Mouse (Mus musculus) CH12.LX (cell line): ENCODE results near the gene Slc6a17. TPM values are rescaled to one million over a fixed set of nuclear protein-coding genes. Genes with fewer than 3 reads are reported as not detected.

Experiments used
- DNase-seq: peaks from one replicate; pipeline ENCODE4 v3.0.0-alpha.2; 2013; ENCODE audit errors: extremely low read depth
- H3K27ac ChIP-seq: 2 replicates; pipeline ENCODE4 v1.5.1; 2012; ENCODE audit warnings: low read depth, mild to moderate bottlenecking, control low read depth, moderate library complexity; ENCODE audit not compliant: insufficient read depth
- H3K27me3 ChIP-seq: replicated peaks from 2 replicates; pipeline ENCODE3; 2012; ENCODE audit warnings: inconsistent platforms
- H3K36me3 ChIP-seq, 2 experiments: replicated peaks in 1 of 2; 2 replicates each; pipeline versions ENCODE3 to v1.6.1; 2012; ENCODE audit warnings: inconsistent platforms in 1 of 2, low read length in 1 of 2, mild to moderate bottlenecking in 1 of 2, mixed read lengths in 1 of 2, moderate library complexity in 1 of 2; ENCODE audit not compliant: control insufficient read depth in 1 of 2, insufficient read depth in 1 of 2
- H3K4me1 ChIP-seq, 2 experiments: 2 replicates each; pipeline ENCODE4 v1.6.1; 2012; ENCODE audit warnings: inconsistent platforms in 1 of 2, moderate library complexity in 1 of 2; ENCODE audit not compliant: insufficient read depth in 2 of 2, control insufficient read depth in 1 of 2
- H3K4me2 ChIP-seq: 2 replicates; pipeline ENCODE4 v1.6.1; 2012; ENCODE audit warnings: low read depth, mild to moderate bottlenecking, control low read depth; ENCODE audit not compliant: poor library complexity, insufficient read depth, severe bottlenecking
- H3K4me3 ChIP-seq, 3 experiments: fragments of 150-350 bp in 1 of 3; sonication (generic) in 1 of 3; replicated peaks in 1 of 3; 2 replicates each; pipeline versions ENCODE3 to v1.5.1; 2011 to 2012; ENCODE audit warnings: low read depth in 2 of 3, low read length in 2 of 3, mild to moderate bottlenecking in 2 of 3, moderate library complexity in 2 of 3, control low read depth in 1 of 3, improper control_type of control experiment in 1 of 3, inconsistent platforms in 1 of 3, mixed read lengths in 1 of 3; ENCODE audit not compliant: poor library complexity in 1 of 3
- H3K79me2 ChIP-seq: replicated peaks from 2 replicates; pipeline ENCODE4 v1.6.1; 2012; ENCODE audit warnings: mild to moderate bottlenecking, moderate library complexity; ENCODE audit not compliant: control insufficient read depth, poor library complexity, insufficient read depth, severe bottlenecking; ENCODE audit errors: extremely low read depth
- H3K9ac ChIP-seq: 2 replicates; pipeline ENCODE4 v1.6.1; 2012; ENCODE audit warnings: low read depth, mild to moderate bottlenecking, control low read depth, moderate library complexity; ENCODE audit not compliant: insufficient read depth
- H3K9me3 ChIP-seq: replicated peaks from 2 replicates; pipeline ENCODE3; 2012; ENCODE audit warnings: low read length, inconsistent platforms, mixed read lengths
- BHLHE40 ChIP-seq: IDR thresholded peaks from 2 replicates; pipeline ENCODE4 v1.6.1; 2011; ENCODE audit warnings: mild to moderate bottlenecking, low read depth, low read length, improper control_type of control experiment
- CHD1 ChIP-seq: IDR thresholded peaks from 2 replicates; pipeline ENCODE4 v1.6.1; 2012; ENCODE audit warnings: low read depth, low read length, improper control_type of control experiment, inconsistent platforms
- CHD2 ChIP-seq: IDR thresholded peaks from 2 replicates; pipeline ENCODE4 v1.6.1; 2011; ENCODE audit warnings: low read length, improper control_type of control experiment
- CTCF ChIP-seq, 2 experiments: IDR thresholded peaks in 1 of 2; conservative IDR thresholded peaks in 1 of 2; 2 replicates each; pipeline ENCODE4 v1.5.1; 2011 to 2012; ENCODE audit warnings: low read depth in 2 of 2, low read length in 2 of 2, improper control_type of control experiment in 1 of 2, inconsistent platforms in 1 of 2, mild to moderate bottlenecking in 1 of 2, moderate library complexity in 1 of 2
- E2F4 ChIP-seq: IDR thresholded peaks from 2 replicates; pipeline ENCODE4 v1.6.1; 2011; ENCODE audit warnings: low read depth, low read length, improper control_type of control experiment; ENCODE audit not compliant: insufficient replicate concordance
- ELF1 ChIP-seq: IDR thresholded peaks from 2 replicates; pipeline ENCODE4 v1.6.1; 2014; ENCODE audit warnings: low read depth, mild to moderate bottlenecking, inconsistent platforms, low read length, improper control_type of control experiment
- EP300 ChIP-seq: IDR thresholded peaks from 2 replicates; pipeline ENCODE4 v1.6.1; 2011; ENCODE audit warnings: low read length, improper control_type of control experiment
- ETS1 ChIP-seq: conservative IDR thresholded peaks from 2 replicates; pipeline ENCODE4 v1.6.1; 2012; ENCODE audit warnings: low read depth, mild to moderate bottlenecking, inconsistent platforms, low read length, improper control_type of control experiment, moderate library complexity
- GABPA ChIP-seq: IDR thresholded peaks from 2 replicates; pipeline ENCODE4 v1.6.1; 2012; ENCODE audit warnings: low read depth, low read length, improper control_type of control experiment, inconsistent platforms; ENCODE audit not compliant: insufficient replicate concordance
- HCFC1 ChIP-seq: IDR thresholded peaks from 2 replicates; pipeline ENCODE4 v1.6.1; 2012; ENCODE audit warnings: low read depth, mild to moderate bottlenecking, inconsistent platforms, low read length, improper control_type of control experiment
- IRF4 ChIP-seq: IDR thresholded peaks from 2 replicates; pipeline ENCODE4 v1.6.1; 2014; ENCODE audit warnings: low read depth, mild to moderate bottlenecking, inconsistent platforms, low read length, improper control_type of control experiment
- JUN ChIP-seq: IDR thresholded peaks from 2 replicates; pipeline ENCODE4 v1.6.1; 2011; ENCODE audit warnings: low read depth, mild to moderate bottlenecking, low read length, improper control_type of control experiment, moderate library complexity; ENCODE audit not compliant: insufficient read depth
- JUND ChIP-seq: conservative IDR thresholded peaks from 2 replicates; pipeline ENCODE4 v1.6.1; 2011; ENCODE audit warnings: low read depth, low read length, improper control_type of control experiment
- KAT2A ChIP-seq: IDR thresholded peaks from 2 replicates; pipeline ENCODE4 v1.6.1; 2012; ENCODE audit warnings: low read length, improper control_type of control experiment, inconsistent platforms; ENCODE audit not compliant: insufficient replicate concordance
- MAFK ChIP-seq: IDR thresholded peaks from 2 replicates; pipeline ENCODE4 v1.6.1; 2011; ENCODE audit warnings: low read length, improper control_type of control experiment; ENCODE audit not compliant: insufficient replicate concordance
- MAX ChIP-seq: IDR thresholded peaks from 2 replicates; pipeline ENCODE4 v1.6.1; 2011; ENCODE audit warnings: low read length, improper control_type of control experiment
- MAZ ChIP-seq: IDR thresholded peaks from 2 replicates; pipeline ENCODE4 v1.6.1; 2012; ENCODE audit warnings: low read depth, mild to moderate bottlenecking, inconsistent platforms, low read length, improper control_type of control experiment, moderate library complexity
- MEF2A ChIP-seq: IDR thresholded peaks from 2 replicates; pipeline ENCODE4 v1.6.1; 2014; ENCODE audit warnings: low read depth, mild to moderate bottlenecking, inconsistent platforms, low read length, improper control_type of control experiment, borderline replicate concordance
- MXI1 ChIP-seq: IDR thresholded peaks from 2 replicates; pipeline ENCODE4 v1.6.1; 2011; ENCODE audit warnings: mild to moderate bottlenecking, low read depth, low read length, improper control_type of control experiment
- MYC ChIP-seq: IDR thresholded peaks from 2 replicates; pipeline ENCODE4 v1.6.1; 2011; ENCODE audit warnings: low read depth, mild to moderate bottlenecking, improper control_type of control experiment, low read length
- NELFE ChIP-seq: IDR thresholded peaks from 2 replicates; pipeline ENCODE4 v1.6.1; 2011; ENCODE audit warnings: low read depth, low read length, improper control_type of control experiment
- NRF1 ChIP-seq: IDR thresholded peaks from 2 replicates; pipeline ENCODE4 v1.6.1; 2014; ENCODE audit warnings: low read depth, mild to moderate bottlenecking, inconsistent platforms, low read length, improper control_type of control experiment, moderate library complexity
- PAX5 ChIP-seq: IDR thresholded peaks from 2 replicates; pipeline ENCODE4 v1.6.1; 2012; ENCODE audit warnings: low read length, inconsistent platforms, mixed read lengths
- POLR2A ChIP-seq: IDR thresholded peaks from 2 replicates; pipeline ENCODE4 v1.6.1; 2011; ENCODE audit warnings: low read depth, mild to moderate bottlenecking, improper control_type of control experiment, low read length
- POLR2AphosphoS2 ChIP-seq: IDR thresholded peaks from 2 replicates; pipeline ENCODE4 v1.6.1; 2011; ENCODE audit warnings: low read depth, low read length, improper control_type of control experiment
- RAD21 ChIP-seq: IDR thresholded peaks from 2 replicates; pipeline ENCODE4 v1.6.1; 2011; ENCODE audit warnings: low read depth, mild to moderate bottlenecking, low read length, improper control_type of control experiment, moderate library complexity
- RCOR1 ChIP-seq: conservative IDR thresholded peaks from 2 replicates; pipeline ENCODE4 v1.6.1; 2012; ENCODE audit warnings: low read depth, mild to moderate bottlenecking, inconsistent platforms, low read length, improper control_type of control experiment
- SIN3A ChIP-seq: IDR thresholded peaks from 2 replicates; pipeline ENCODE4 v1.6.1; 2012; ENCODE audit warnings: low read length, improper control_type of control experiment, inconsistent platforms
- SMC3 ChIP-seq: IDR thresholded peaks from 2 replicates; pipeline ENCODE4 v1.6.1; 2011; ENCODE audit warnings: low read depth, low read length, improper control_type of control experiment
- TBP ChIP-seq: conservative IDR thresholded peaks from 2 replicates; pipeline ENCODE4 v1.6.1; 2011; ENCODE audit warnings: low read depth, low read length, improper control_type of control experiment
- TCF12 ChIP-seq: IDR thresholded peaks from 2 replicates; pipeline ENCODE4 v1.6.1; 2014; ENCODE audit warnings: low read depth, mild to moderate bottlenecking, inconsistent platforms, low read length, improper control_type of control experiment
- UBTF ChIP-seq: IDR thresholded peaks from 2 replicates; pipeline ENCODE4 v1.6.1; 2012; ENCODE audit warnings: low read depth, mild to moderate bottlenecking, inconsistent platforms, low read length, improper control_type of control experiment, moderate library complexity
- USF1 ChIP-seq: IDR thresholded peaks from 2 replicates; pipeline ENCODE4 v1.6.1; 2014; ENCODE audit warnings: low read depth, mild to moderate bottlenecking, inconsistent platforms, low read length, improper control_type of control experiment
- USF2 ChIP-seq: conservative IDR thresholded peaks from 2 replicates; pipeline ENCODE4 v1.6.1; 2011; ENCODE audit warnings: low read depth, low read length, improper control_type of control experiment
- ZC3H11A ChIP-seq: IDR thresholded peaks from 2 replicates; pipeline ENCODE4 v1.6.1; 2012; ENCODE audit warnings: low read depth, mild to moderate bottlenecking, inconsistent platforms, low read length, improper control_type of control experiment
- ZKSCAN1 ChIP-seq: IDR thresholded peaks from 2 replicates; pipeline ENCODE4 v1.6.1; 2012; ENCODE audit warnings: low read depth, inconsistent platforms, low read length, improper control_type of control experiment, borderline replicate concordance
- ZMIZ1 ChIP-seq: IDR thresholded peaks from 2 replicates; pipeline ENCODE4 v1.6.1; 2012; ENCODE audit warnings: low read depth, mild to moderate bottlenecking, inconsistent platforms, low read length, improper control_type of control experiment
- ZNF384 ChIP-seq: IDR thresholded peaks from 2 replicates; pipeline ENCODE4 v1.6.1; 2012; ENCODE audit warnings: low read depth, low read length, improper control_type of control experiment, inconsistent platforms
- dilution Hi-C: fragments of 300-500 bp; cut with MboI; formaldehyde crosslinking; loops from 2 replicates; pipeline ENCODE4 v1.14.3; 2020; ENCODE audit warnings: low sequenced_read_pairs; ENCODE audit not compliant: extremely low pct_unique_long_range_greater_than_20kb, extremely low pct_ligation_motif_present
- in situ Hi-C: fragments of 300-500 bp; cut with MboI; formaldehyde crosslinking; loops from 3 replicates; pipeline ENCODE4 v1.14.3; 2019; ENCODE audit warnings: low sequenced_read_pairs, low pct_ligation_motif_present, low pct_unique_long_range_greater_than_20kb, mixed read lengths
- polyA plus RNA-seq: library from polyadenylated mRNA; unstranded; fragments of >175 nt; gene quantifications from 2 replicates; pipeline ENCODE4 v1.2.1, GENCODE M21; 2012; ENCODE audit warnings: low read depth; ENCODE audit not compliant: insufficient read length
- total RNA-seq, 2 experiments: library from RNA; depleted of rRNA; stranded (reverse); fragments of 300-350 nt in 1 of 2; fragments of >200 nt in 1 of 2; gene quantifications; 2 replicates each; pipeline ENCODE4 v1.2.3; 2012 to 2014

The Slc6a17 gene
- total and polyA plus RNA-seq, 3 experiments: not detected

DNA sequence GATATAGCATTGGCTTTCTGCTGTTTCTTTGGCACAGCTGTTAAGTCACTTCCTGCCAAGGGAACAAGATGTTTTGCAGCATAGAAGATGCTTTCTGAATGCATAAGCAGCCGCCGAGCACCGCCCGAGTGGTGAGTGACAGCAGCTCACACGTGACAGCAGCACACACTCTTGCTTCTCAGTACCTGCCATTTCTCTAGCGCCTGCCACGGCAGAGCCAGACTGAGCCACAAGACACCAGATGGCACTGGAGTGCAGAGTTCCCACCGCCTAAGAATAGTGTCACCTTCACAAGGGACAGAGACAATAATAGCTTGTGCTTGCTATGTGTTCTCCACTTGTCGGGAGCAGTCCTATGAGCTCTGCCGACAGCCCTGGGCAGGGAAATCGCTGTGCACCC, 34.5 kb downstream of the Slc6a17 start:
- H3K9ac ChIP-seq: no peak overlapping the region
- H3K9me3 ChIP-seq: no peaks in the 10 kb centered on the region
- dilution Hi-C loops: no loop called here
- no peak overlapping the region for H3K4me2 ChIP-seq
- peaks cover 40% of the 10 kb centered on the region for H3K27me3 ChIP-seq
- TF ChIP-seq MEF2A: no peak
- TF ChIP-seq TCF12: no peak
- no peak for TF ChIP-seq KAT2A
- TF ChIP-seq USF2: no peak
- TF ChIP-seq RAD21: peak; percentile 16
- TF ChIP-seq JUND: no peak
- no peak for TF ChIP-seq PAX5
- TF ChIP-seq MAFK: no peak
- no peak for TF ChIP-seq EP300
- TF ChIP-seq MXI1: no peak
- peak; percentile 11; the same call in 1 of the 2 replicates for TF ChIP-seq MAX
- no peak for TF ChIP-seq ZNF384
- peak; percentile 26 for TF ChIP-seq USF1
- no peak for TF ChIP-seq SIN3A
- no peak for TF ChIP-seq NELFE
- no peak for TF ChIP-seq IRF4
- TF ChIP-seq ETS1: no peak
- no peak for TF ChIP-seq ZC3H11A
- TF ChIP-seq HCFC1: no peak
- TF ChIP-seq ZMIZ1: no peak
- no peak for TF ChIP-seq POLR2A
- peak in 1 of 2 experiments; percentile 55; a peak in 2 of 4 replicates for TF ChIP-seq CTCF (conservative IDR thresholded peaks at IDR 0.05 in 1 of 2, IDR thresholded peaks at IDR 0.05 in 1 of 2; ENCODE audit: low read depth in 2 of 2, low read length in 2 of 2)
- TF ChIP-seq BHLHE40: peak; percentile 86
- TF ChIP-seq POLR2AphosphoS2: no peak
- TF ChIP-seq SMC3: peak; percentile 35
- TF ChIP-seq UBTF: no peak
- no peak for TF ChIP-seq JUN
- TF ChIP-seq ZKSCAN1: no peak
- no peak for TF ChIP-seq MYC
- TF ChIP-seq CHD1: no peak
- TF ChIP-seq GABPA: no peak
- no peak for TF ChIP-seq E2F4
- TF ChIP-seq NRF1: no peak
- no peak for TF ChIP-seq MAZ
- no peak for TF ChIP-seq RCOR1
- no peak for TF ChIP-seq TBP
- no peak for TF ChIP-seq CHD2
- no peak for TF ChIP-seq ELF1
- in situ Hi-C loops: no loop called here
- no peaks in the 10 kb centered on the region for H3K36me3 ChIP-seq
- DNase-seq: peak; percentile 11
- no peaks in the 10 kb centered on the region for H3K79me2 ChIP-seq
- no peak overlapping the region for H3K4me3 ChIP-seq
- peaks cover 3 to 26% of the 10 kb centered on the region in 2 experiments; a peak in 3 of 4 replicates for H3K4me1 ChIP-seq
- H3K27ac ChIP-seq: no peak overlapping the region
